Mouse (Mus musculus): Measurements from ENCODE around the gene Nrp1.
A peak's percentile ranks its signal among the peaks of the same experiment; 100 is the strongest.

The Nrp1 gene

DNA sequence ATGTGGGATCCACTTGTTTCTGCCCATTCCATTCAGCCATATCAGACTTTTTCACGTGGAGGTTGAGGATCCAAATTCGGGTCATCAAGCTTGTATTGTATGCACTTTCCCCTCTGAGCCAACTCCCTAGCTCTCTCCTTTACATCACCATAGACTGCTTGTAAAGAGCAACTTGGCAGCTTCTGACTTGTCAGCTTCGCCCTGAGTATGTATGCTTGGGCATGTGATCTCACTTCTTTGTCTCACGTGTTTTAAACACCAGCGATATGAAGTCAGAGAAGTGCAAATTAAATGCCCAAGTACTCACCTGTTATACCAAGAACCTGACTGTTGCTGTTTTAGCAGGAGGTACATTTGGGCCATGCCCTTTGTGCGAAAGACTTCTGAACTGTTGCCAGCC, 12.6 kb downstream of the Nrp1 start:
- no peak for ATAC-seq (ENCODE audit: low TSS enrichment)

DNA sequence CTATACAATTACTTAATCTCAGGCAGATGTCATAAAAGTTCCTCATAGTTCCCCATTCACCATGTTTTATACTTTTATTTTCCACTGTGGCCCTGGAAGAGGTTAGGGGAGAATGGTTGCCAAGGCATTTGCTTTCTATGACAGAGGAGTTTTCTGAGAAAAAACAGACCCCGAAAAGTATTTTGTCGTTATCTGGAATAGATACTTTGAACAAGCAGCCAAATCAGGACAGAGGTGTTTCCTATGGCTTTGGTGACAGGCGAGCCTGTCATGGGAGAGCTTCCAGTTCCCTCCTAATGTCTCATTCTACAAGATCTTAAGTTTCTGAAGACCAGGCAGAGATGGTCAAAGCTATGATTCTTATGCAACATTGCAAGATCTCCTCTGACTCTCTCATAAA, 13.4 kb downstream of the Nrp1 start:
- no peak for ATAC-seq (ENCODE audit: low TSS enrichment)

DNA sequence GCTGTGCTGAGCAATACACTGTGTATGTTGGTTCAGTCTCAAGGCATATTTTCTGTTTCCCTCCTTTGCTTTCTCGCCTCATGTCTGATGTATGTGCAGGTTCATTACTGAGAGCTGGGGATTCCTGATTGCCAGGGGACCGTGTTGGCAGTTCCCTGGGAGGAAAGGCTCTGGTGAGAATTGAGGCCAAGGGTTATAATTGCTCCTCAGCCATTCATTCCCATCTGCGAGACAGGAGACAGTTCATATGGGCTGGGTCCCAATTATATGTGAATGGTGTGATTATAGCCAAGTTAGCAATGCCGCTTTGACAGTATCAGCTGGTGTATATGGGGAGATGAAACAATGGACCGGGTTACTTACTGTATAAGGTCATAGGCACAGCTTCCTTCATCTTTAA, 14.3 kb downstream of the Nrp1 start:
- no peak for ATAC-seq (ENCODE audit: low TSS enrichment)

GRCm38 (mm10) chr8:128373418-128373817, 15.0 kb downstream of the Nrp1 start:
- no peak for ATAC-seq (ENCODE audit: low TSS enrichment)

GRCm38 (mm10) chr8:128375291-128375690, 16.9 kb downstream of the Nrp1 start:
- no peak for ATAC-seq (ENCODE audit: low TSS enrichment)

DNA sequence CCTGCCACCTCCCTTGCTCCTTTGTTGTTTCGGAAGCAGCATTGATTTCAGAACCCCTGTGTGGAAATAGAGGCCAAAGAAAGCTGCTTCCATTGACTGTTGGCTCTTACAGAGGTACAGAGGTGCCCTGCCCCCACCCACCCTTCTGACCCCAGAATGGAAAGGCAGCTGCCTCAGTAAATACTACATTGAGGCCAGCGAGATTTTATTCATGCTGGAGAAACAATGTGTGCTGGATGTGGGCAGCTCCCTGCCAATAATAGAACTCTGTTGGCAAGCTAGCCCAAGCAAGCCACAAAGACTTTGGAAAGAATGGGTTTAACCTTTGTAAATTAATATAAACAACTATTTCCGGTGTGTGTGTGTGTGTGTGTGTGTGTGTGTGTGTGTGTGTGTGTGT, 24.8 kb downstream of the Nrp1 start:
- peak; percentile 79 for ATAC-seq (ENCODE audit: low TSS enrichment)

DNA sequence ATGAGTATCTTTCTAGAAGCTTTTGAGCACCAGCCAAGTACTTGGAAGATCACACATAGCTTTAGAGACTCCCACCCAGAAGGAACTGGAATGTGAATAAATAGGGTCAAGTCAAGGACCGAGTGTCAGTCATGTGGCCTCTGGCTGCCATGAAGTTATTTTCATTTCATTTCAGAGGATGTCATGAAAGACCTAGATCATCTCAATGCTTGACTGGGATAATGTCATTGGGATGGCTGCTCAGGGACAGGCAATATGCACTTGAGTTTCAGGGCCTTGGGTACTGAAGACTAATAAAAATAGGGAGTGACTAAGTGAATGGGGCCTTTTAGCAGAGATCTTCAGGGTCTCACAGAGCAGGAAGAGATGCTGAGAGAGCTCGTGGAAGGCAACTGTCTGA, 26.0 kb downstream of the Nrp1 start:
- no peak for ATAC-seq (ENCODE audit: low TSS enrichment)

- ATAC-seq (ENCODE audit: low TSS enrichment) = no peak
These were observed 26.5 kb downstream of the Nrp1 start for GRCm38 (mm10) chr8:128384921-128385332.

DNA sequence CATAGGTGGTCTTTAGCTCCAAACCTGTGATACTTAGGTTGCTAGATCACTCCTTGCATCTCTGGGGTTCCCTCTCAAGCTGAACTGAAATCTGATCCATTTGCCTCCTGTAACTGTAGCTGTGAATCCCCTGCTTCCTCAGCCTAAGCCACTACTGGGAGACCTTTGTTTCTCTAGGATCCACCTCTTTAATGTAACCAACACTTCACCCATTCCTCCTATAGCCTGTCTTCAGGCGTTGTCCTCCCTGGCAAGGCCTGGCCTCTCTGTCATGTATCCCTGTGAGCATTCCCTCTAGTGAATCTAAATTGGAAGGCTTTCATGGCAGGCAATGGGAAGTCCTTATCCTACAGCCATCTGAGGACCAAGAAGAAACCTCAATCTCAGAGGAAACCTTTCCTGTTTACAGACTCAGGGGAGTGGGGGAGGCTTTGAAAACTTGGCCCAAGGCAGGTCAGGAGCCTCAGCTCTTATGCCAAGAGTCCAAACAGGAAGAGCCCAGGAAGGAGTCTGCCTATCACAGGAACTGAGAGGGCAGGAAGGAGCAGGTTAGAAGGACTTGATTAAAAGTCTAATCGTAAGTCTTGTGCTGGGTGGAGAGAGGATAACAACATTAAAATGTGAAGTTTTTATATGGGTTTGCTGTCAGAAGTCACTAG, 28.7 kb downstream of the Nrp1 start:
- no peak for ATAC-seq (ENCODE audit: low TSS enrichment)

- ATAC-seq (ENCODE audit: low TSS enrichment) = no peak
These were observed 32.4 kb downstream of the Nrp1 start for GRCm38 (mm10) chr8:128390759-128391158.

GRCm38 (mm10) chr8:128391182-128391760, 32.9 kb downstream of the Nrp1 start:
- ATAC-seq (ENCODE audit: low TSS enrichment) = no peak

DNA sequence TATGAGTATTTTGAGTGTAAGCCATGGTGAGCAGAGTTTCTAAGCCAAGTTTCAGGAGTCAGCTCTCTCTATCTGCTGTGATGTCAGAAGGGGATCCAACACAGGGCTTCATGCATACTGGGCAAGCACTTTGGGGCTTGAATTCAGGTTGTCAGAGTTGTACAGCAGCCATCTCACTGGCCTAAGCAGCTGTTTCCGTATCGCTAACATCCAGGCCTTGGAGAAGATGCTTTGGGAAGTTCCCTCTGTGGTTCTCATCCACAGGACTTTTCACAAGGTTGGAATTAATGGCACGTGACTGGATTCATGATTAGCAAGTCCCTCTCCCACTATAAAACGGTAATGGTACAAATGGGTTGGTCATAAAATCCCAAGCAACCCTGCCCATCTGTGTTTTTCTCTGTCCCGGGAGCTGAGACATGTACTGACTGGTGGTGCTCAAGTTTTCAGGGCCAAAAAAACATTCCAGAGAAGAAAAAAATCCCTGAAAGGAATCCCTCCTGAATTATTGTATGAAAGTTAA, 36.3 kb downstream of the Nrp1 start:
- no peak for ATAC-seq (ENCODE audit: low TSS enrichment)

DNA sequence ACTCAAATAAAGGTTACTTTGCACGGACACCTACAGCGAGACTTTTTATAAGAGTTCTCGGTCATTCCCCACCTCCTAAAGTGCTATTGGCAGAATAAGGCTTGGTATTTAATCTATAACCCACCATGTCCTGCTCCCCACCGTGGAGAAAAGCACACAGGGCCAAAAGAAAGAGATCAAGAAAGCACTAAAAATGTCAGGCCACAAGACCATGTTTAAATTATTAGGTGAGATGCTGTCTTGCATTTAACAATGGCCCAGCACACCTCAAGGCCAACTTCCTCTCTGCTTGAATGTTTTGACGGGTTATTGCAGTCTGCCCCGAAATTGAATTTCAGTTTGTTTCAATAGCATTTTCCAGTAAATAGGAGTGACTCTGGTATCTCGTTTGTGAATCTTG, 38.6 kb downstream of the Nrp1 start:
- no peak for ATAC-seq (ENCODE audit: low TSS enrichment)

DNA sequence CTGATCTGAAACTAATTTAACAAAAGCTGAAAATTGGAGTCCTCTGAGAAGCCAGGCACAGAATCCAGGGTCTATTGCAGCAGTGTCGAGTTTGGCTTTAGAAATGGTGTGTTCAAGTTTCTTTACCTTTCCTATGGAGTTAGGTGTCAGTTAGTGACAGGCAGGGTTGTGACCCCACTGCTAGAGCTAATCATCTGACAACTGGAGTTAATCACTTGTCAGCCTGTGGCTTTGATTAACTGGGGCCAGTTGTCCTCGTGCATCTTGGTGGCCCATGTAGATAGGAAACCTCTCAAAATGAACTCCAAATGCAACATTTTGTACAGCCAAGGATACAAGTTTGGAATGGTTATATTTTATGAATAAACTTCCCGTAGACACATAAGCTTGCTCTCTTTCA, 39.0 kb downstream of the Nrp1 start:
- ATAC-seq (ENCODE audit: low TSS enrichment) = no peak

DNA sequence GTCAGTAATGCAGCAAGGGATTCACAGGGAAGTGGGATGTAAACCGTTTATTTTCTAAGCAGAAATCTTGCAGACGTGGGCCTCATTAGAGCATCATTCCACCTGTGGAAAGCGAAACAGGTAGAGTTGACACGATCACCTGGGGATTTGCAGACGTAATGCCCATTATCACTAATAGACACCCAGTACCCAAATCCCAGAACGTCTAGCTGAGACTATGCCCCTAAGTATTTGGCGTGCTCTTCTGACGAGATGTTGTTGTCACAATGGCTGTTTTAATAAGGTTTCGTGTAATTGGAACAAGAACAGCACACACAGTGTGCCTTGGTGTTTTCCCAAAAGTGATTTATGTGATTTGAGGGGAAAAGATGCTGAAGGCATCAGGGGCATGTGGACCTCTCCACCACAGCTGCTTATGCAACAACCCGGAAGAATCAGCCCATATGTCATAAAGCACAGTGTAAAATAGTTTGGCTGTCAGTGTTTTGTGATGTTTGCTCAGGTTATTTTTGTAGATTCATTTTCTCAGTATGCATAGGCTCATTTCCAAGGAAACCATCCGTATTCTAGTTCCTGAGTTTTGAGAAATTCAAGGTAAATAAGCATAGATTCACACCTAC, 40.2 kb downstream of the Nrp1 start:
- ATAC-seq (ENCODE audit: low TSS enrichment) = peak; percentile 65

- no peak for ATAC-seq (ENCODE audit: low TSS enrichment)
These were observed 41.9 kb downstream of the Nrp1 start for GRCm38 (mm10) chr8:128400286-128400685.

GRCm38 (mm10) chr8:128404876-128405275, 46.5 kb downstream of the Nrp1 start:
- no peak for ATAC-seq (ENCODE audit: low TSS enrichment)

GRCm38 (mm10) chr8:128413381-128413780, 55.0 kb downstream of the Nrp1 start:
- ATAC-seq (ENCODE audit: low TSS enrichment) = no peak

DNA sequence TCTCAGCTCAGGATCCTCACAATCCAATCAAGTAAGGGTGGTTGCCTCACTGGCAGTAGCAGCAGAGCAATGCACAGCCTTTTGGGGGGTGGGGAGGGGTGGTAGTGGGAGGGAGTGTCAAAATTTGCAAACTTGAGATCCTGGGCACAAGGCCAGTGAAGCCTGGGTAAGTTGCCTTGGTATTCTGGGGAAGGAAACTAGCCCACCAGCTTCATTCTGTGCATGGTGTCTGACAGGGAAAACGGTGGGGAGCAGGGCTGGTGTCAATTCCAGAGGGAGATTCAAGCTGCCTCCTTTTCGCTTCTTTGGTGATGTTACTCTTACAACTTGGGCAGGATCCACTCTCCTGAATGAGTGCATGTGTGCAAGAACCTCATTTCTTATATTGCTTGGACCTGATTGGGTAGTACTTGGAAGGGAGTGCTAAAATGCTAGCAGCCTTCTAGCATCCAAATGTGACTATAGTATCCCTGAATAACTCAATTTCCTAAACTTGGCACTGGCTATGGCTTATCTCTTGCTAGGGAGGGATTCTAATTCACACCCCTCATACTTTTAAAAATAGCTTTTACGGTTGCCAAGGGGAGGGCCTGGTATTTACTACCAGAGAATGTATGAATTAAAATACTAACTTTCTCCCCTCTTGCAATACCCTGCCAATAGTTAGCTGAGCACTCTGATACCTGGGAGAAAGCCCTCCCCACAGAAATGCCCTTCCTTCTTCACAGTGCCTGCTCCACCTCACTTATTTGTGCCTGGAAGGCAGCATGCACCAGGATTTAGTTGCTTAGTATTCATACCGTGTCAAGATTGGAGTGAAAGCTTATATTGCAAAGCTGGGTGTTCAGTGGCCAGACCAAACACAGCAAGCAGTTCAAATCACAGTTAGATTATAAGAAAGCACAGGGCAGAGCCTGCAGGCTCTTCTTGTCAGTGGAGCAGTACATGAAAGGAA, 57.6 kb downstream of the Nrp1 start:
- ATAC-seq (ENCODE audit: low TSS enrichment) = peak; percentile 96

DNA sequence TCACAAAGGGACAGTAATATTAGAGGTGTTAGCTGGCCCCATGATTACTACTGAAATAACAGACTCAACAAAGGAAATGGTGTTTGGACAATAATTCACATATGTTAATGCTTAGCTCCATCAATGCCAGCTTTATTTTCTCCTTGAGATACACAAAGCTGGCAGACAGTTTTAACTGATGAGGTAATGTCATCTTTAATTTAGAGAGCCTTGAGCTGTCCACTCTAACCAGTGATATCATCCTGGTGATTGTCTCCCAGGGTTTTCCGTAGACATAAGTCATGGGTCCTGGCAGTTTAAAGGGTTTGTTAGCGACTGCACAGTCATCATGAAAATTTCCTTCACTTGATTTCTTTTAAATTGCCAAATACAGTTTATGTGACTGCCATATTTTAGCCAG, 58.5 kb downstream of the Nrp1 start:
- ATAC-seq (ENCODE audit: low TSS enrichment) = no peak

- ATAC-seq (ENCODE audit: low TSS enrichment) = no peak
These were observed 59.8 kb downstream of the Nrp1 start for GRCm38 (mm10) chr8:128417956-128418796.
